Mouse (Mus musculus) C2C12 (cell line): Measurements from ENCODE around the gene Mfsd4b2.

ENCODE experiments used
- CTCF ChIP-seq: IDR thresholded peaks from one replicate; pipeline ENCODE4 v1.5.1; 2011; ENCODE audit not compliant: control insufficient read depth, insufficient read depth, insufficient read length
- MAX ChIP-seq: IDR thresholded peaks from one replicate; pipeline ENCODE4 v1.6.1; 2011; ENCODE audit warnings: mild to moderate bottlenecking, control low read depth

DNA sequence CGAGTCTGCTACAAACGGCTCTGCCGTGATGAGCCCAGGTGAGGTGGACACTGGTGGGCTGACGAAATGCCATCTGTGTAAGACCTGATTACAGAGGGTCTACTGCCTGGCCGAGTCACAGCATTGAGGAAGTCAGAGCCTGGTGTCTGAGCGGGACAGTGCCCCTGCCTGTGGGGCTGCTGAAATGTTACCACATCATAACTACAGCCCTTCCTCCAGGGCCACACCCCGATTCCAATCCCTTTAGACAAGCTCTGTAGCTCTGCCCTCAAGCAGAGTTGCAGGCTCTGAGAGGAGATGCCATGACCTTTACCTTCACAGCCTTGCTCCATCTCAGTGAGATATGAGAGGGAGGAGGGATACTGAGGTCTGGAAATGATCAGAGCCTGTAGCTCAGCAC is 9.8 kb upstream of the Mfsd4b2 start:
- no peak for TF ChIP-seq MAX
- TF ChIP-seq CTCF: no peak
